Mouse (Mus musculus): Measurements from ENCODE around the gene Pcsk2. TPM values are rescaled to one million over a fixed set of nuclear protein-coding genes. Genes with fewer than 3 reads are reported as not detected.

The Pcsk2 gene
- polyA plus RNA-seq, 1 experiment from 2014 or later: 12.3 TPM

- Histone ChIP-seq H3K9ac (no peak overlapping the region), H3K27me3 (replicated peaks) (no peaks in the 10 kb centered on the region), H3K36me3 (no peaks in the 10 kb centered on the region), H3K9me3 (no peaks in the 10 kb centered on the region), H3K4me1 (no peaks in the 10 kb centered on the region), H3K4me3 (no peak overlapping the region), H3K4me2 (replicated peaks) (no peak overlapping the region), H3K27ac (no peak overlapping the region)
- 71% methylated on average over 17 of the region's 17 CpGs for WGBS
- no peak for ATAC-seq (ENCODE audit: low FRiP score, low read depth)
Observed at GRCm38 (mm10) chr2:143831645-143832044, 285.7 kb downstream of the Pcsk2 start.

GRCm38 (mm10) chr2:143832721-143833120 lies 286.8 kb downstream of the Pcsk2 start:
- no peak for ATAC-seq (ENCODE audit: low FRiP score, low read depth)
- Histone ChIP-seq H3K9me3 (no peaks in the 10 kb centered on the region), H3K9ac (no peak overlapping the region), H3K36me3 (no peaks in the 10 kb centered on the region), H3K4me1 (peaks cover 3% of the 10 kb centered on the region; the same call in 1 of the 2 replicates), H3K27ac (no peak overlapping the region), H3K4me3 (no peak overlapping the region), H3K4me2 (replicated peaks) (no peak overlapping the region), H3K27me3 (replicated peaks) (no peaks in the 10 kb centered on the region)
- 78% methylated on average over 5 of the region's 5 CpGs for WGBS

- no peaks in the 10 kb centered on the region for H3K36me3 ChIP-seq
- 71% methylated on average over 6 of the region's 6 CpGs for WGBS
- H3K27ac ChIP-seq: no peak overlapping the region
- H3K4me2 ChIP-seq (replicated peaks): no peak overlapping the region
- H3K27me3 ChIP-seq (replicated peaks): no peaks in the 10 kb centered on the region
- no peaks in the 10 kb centered on the region for H3K9me3 ChIP-seq
- no peak for ATAC-seq (ENCODE audit: low FRiP score, low read depth)
- H3K4me1 ChIP-seq: peaks cover 3% of the 10 kb centered on the region; the same call in 1 of the 2 replicates
- no peak overlapping the region for H3K9ac ChIP-seq
- H3K4me3 ChIP-seq: no peak overlapping the region
Observed at GRCm38 (mm10) chr2:143834082-143834481, 288.1 kb downstream of the Pcsk2 start.

GRCm38 (mm10) chr2:143835820-143836219 lies 289.9 kb downstream of the Pcsk2 start:
- Histone ChIP-seq H3K27me3 (replicated peaks) (no peaks in the 10 kb centered on the region), H3K36me3 (no peaks in the 10 kb centered on the region), H3K4me3 (no peak overlapping the region), H3K9me3 (no peaks in the 10 kb centered on the region), H3K27ac (no peak overlapping the region), H3K4me1 (peaks cover 3% of the 10 kb centered on the region; the same call in 1 of the 2 replicates), H3K9ac (no peak overlapping the region), H3K4me2 (replicated peaks) (no peak overlapping the region)
- no peak for ATAC-seq (ENCODE audit: low FRiP score, low read depth)
- 88% methylated on average over 7 of the region's 7 CpGs for WGBS

- H3K9ac ChIP-seq: no peak overlapping the region
- under 1% methylated on average over 8 of the region's 8 CpGs for WGBS
- H3K4me1 ChIP-seq: peaks cover 3% of the 10 kb centered on the region; the same call in 1 of the 2 replicates
- peak; percentile 77 for ATAC-seq (ENCODE audit: low FRiP score, low read depth)
- no peaks in the 10 kb centered on the region for H3K9me3 ChIP-seq
- no peak overlapping the region for H3K27ac ChIP-seq
- 0 out of 2 replicates have a peak overlapping the region, but pooled peaks have one; percentile 18 for H3K4me3 ChIP-seq
- H3K4me2 ChIP-seq (replicated peaks): peak overlapping the region; percentile 55
- H3K36me3 ChIP-seq: no peaks in the 10 kb centered on the region
- no peaks in the 10 kb centered on the region for H3K27me3 ChIP-seq (replicated peaks)
Observed at GRCm38 (mm10) chr2:143837291-143837701, 291.3 kb downstream of the Pcsk2 start.

- H3K9ac ChIP-seq: no peak overlapping the region
- no peaks in the 10 kb centered on the region for H3K27me3 ChIP-seq (replicated peaks)
- no peak overlapping the region for H3K4me2 ChIP-seq (replicated peaks)
- H3K36me3 ChIP-seq: no peaks in the 10 kb centered on the region
- H3K9me3 ChIP-seq: no peaks in the 10 kb centered on the region
- no peak overlapping the region for H3K27ac ChIP-seq
- H3K4me1 ChIP-seq: peaks cover 3% of the 10 kb centered on the region; the same call in 1 of the 2 replicates
- ATAC-seq (ENCODE audit: low FRiP score, low read depth): no peak
- no peak overlapping the region for H3K4me3 ChIP-seq
- 74% methylated on average over 5 of the region's 5 CpGs for WGBS
Observed at GRCm38 (mm10) chr2:143838698-143839097, 292.7 kb downstream of the Pcsk2 start.

DNA sequence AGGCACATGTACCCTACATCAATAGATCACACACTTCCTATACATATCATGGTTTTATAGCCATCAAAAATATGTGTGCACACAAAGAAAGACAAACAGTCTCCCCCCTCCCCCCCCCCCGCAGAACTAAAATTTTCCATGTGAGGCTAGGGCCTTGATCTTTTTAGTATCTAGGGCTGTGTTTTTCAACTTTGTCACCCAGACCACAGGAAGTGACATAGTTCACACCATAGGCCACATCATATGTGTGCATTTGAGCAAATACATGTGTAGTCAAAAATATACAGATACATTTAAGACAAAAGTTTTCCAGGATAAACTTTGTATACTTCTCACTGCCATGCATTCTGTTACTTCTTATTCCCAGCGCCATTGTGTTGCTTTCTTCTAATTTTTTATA lies 293.5 kb downstream of the Pcsk2 start:
- no peak for ATAC-seq (ENCODE audit: low FRiP score, low read depth)
- Histone ChIP-seq H3K4me2 (replicated peaks) (no peak overlapping the region), H3K4me1 (peaks cover 3% of the 10 kb centered on the region; the same call in 1 of the 2 replicates), H3K9me3 (no peaks in the 10 kb centered on the region), H3K27ac (no peak overlapping the region), H3K36me3 (no peaks in the 10 kb centered on the region), H3K9ac (no peak overlapping the region), H3K27me3 (replicated peaks) (no peaks in the 10 kb centered on the region), H3K4me3 (no peak overlapping the region)
- 88% methylated on average over 2 of the region's 2 CpGs for WGBS

- no peaks in the 10 kb centered on the region for H3K36me3 ChIP-seq
- no peaks in the 10 kb centered on the region for H3K9me3 ChIP-seq
- H3K4me3 ChIP-seq: no peak overlapping the region
- 80% methylated on average over 6 of the region's 6 CpGs for WGBS
- ATAC-seq (ENCODE audit: low FRiP score, low read depth): no peak
- H3K27me3 ChIP-seq (replicated peaks): no peaks in the 10 kb centered on the region
- H3K9ac ChIP-seq: no peak overlapping the region
- no peak overlapping the region for H3K27ac ChIP-seq
- H3K4me1 ChIP-seq: peaks cover 3% of the 10 kb centered on the region; the same call in 1 of the 2 replicates
- H3K4me2 ChIP-seq (replicated peaks): no peak overlapping the region
Observed at GRCm38 (mm10) chr2:143840895-143841294, 294.9 kb downstream of the Pcsk2 start.

DNA sequence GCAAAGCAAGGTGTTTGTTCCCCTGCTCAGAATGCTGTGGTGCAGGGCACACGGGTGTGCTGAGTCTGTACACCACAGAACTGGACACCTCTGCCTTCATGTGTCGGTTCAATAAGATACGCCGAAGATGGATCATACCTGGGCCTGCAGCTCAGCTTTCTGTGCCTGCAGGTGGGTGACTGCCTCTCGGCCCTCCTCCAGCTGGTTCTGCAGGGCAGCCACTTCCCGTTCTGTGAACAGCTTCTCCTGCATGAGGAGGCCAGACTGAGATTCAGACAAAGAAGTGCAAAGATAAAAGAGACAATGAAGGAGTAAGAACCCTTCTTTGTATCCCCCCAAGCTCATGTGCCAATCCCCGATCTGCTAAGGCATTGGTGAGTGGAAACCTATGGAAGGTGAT lies 295.6 kb downstream of the Pcsk2 start:
- no peak for ATAC-seq (ENCODE audit: low FRiP score, low read depth)
- H3K4me2 ChIP-seq (replicated peaks): no peak overlapping the region
- H3K4me1 ChIP-seq: peaks cover 3% of the 10 kb centered on the region; the same call in 1 of the 2 replicates
- no peaks in the 10 kb centered on the region for H3K9me3 ChIP-seq
- H3K4me3 ChIP-seq: no peak overlapping the region
- WGBS: 82% methylated on average over 7 of the region's 7 CpGs
- no peaks in the 10 kb centered on the region for H3K36me3 ChIP-seq
- H3K9ac ChIP-seq: no peak overlapping the region
- H3K27me3 ChIP-seq (replicated peaks): no peaks in the 10 kb centered on the region
- no peak overlapping the region for H3K27ac ChIP-seq

DNA sequence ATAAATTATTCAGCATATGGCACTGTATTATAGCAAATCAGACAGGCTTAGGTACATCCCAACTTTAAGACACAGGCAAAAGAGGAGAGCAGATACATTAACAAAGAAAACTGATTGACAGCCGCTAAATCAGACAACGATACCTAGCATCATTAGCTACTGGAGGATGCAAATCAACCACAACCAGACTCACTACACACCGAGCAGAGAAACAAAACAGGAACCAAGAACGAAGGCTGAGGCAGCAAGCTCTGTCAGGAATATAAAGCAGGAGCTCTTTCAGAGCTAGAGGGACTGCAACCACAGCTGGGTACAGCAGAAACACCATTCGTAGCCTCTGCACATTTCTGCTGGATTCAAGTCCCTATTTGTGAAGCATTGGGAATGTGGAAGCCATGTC lies 298.8 kb downstream of the Pcsk2 start:
- H3K27me3 ChIP-seq (replicated peaks): no peaks in the 10 kb centered on the region
- no peaks in the 10 kb centered on the region for H3K4me1 ChIP-seq
- no peaks in the 10 kb centered on the region for H3K9me3 ChIP-seq
- no peak for ATAC-seq (ENCODE audit: low FRiP score, low read depth)
- no peak overlapping the region for H3K27ac ChIP-seq
- no peak overlapping the region for H3K9ac ChIP-seq
- H3K36me3 ChIP-seq: no peaks in the 10 kb centered on the region
- WGBS: 81% methylated on average over 5 of the region's 5 CpGs
- no peak overlapping the region for H3K4me2 ChIP-seq (replicated peaks)
- no peak overlapping the region for H3K4me3 ChIP-seq

- Histone ChIP-seq H3K36me3 (no peaks in the 10 kb centered on the region), H3K27ac (no peak overlapping the region), H3K4me3 (no peak overlapping the region), H3K9ac (no peak overlapping the region), H3K4me1 (no peaks in the 10 kb centered on the region), H3K9me3 (no peaks in the 10 kb centered on the region), H3K4me2 (replicated peaks) (no peak overlapping the region), H3K27me3 (replicated peaks) (no peaks in the 10 kb centered on the region)
- no peak for ATAC-seq (ENCODE audit: low FRiP score, low read depth)
- WGBS: 74% methylated on average over 4 of the region's 4 CpGs
Observed at GRCm38 (mm10) chr2:143846799-143847198, 300.8 kb downstream of the Pcsk2 start.

DNA sequence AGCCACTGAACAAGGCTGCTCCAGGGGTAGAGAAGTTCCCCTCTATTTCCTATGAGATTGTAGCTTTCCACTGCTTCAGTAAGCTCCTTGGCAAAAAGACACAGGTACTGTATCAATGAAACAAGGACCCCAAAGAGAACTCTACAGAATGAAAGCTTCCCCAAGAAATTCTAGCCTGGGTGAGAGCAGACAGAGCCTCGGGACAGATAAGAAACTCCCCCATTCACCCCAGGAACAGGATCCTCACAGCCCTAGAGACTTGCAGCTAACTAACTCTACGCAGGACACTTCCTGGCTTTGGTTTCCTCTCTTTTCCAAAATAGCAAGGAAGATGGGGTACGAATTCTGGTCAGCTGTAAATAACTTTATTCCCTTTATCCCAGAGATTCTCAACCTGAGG lies 301.3 kb downstream of the Pcsk2 start:
- WGBS: 79% methylated on average over 3 of the region's 3 CpGs
- no peak overlapping the region for H3K4me3 ChIP-seq

More for the DNA sequence above, 301.3 kb downstream of the Pcsk2 start:
- no peak for ATAC-seq (ENCODE audit: low FRiP score, low read depth)
- no peaks in the 10 kb centered on the region for H3K9me3 ChIP-seq
- no peak overlapping the region for H3K9ac ChIP-seq
- no peaks in the 10 kb centered on the region for H3K4me1 ChIP-seq
- no peak overlapping the region for H3K27ac ChIP-seq
- H3K27me3 ChIP-seq (replicated peaks): no peaks in the 10 kb centered on the region
- no peak overlapping the region for H3K4me2 ChIP-seq (replicated peaks)
- H3K36me3 ChIP-seq: no peaks in the 10 kb centered on the region
